Mouse (Mus musculus) brown adipose tissue, adult 24 weeks (tissue): ENCODE results near the gene Rnf180. TPM values are rescaled to one million over a fixed set of nuclear protein-coding genes. Genes with fewer than 3 reads are reported as not detected.

Source experiments
- H3K27ac ChIP-seq: fragments of 200-500 bp; replicated peaks from 2 replicates; pipeline ENCODE4 v1.5.1; 2012; ENCODE audit warnings: low read depth, mild to moderate bottlenecking, low read length
- H3K4me1 ChIP-seq: fragments of 200-500 bp; 2 replicates; pipeline ENCODE4 v1.6.1; 2012; ENCODE audit warnings: low read length, mixed read lengths; ENCODE audit not compliant: control insufficient read depth, insufficient read depth, insufficient read length
- H3K4me3 ChIP-seq: fragments of 200-500 bp; 2 replicates; pipeline ENCODE4 v1.5.1; 2012; ENCODE audit warnings: low read depth, mild to moderate bottlenecking, low read length, moderate library complexity; ENCODE audit not compliant: insufficient read depth
- polyA plus RNA-seq: library from polyadenylated mRNA; stranded (reverse); fragments of >200 nt; gene quantifications from 2 replicates; pipeline ENCODE4 v1.2.4, GENCODE M21; 2012; ENCODE audit not compliant: missing spikeins, insufficient read depth, insufficient read length

Gene Rnf180
- polyA plus RNA-seq, 1 experiment, result not detected

- no peaks in the 10 kb centered on the region for H3K4me1 ChIP-seq
- no peak overlapping the region for H3K27ac ChIP-seq
- no peak overlapping the region for H3K4me3 ChIP-seq
Observed at GRCm38 (mm10) chr13:105279397-105280018, 15.1 kb downstream of the Rnf180 start.

- no peak overlapping the region for H3K4me3 ChIP-seq
- H3K27ac ChIP-seq, result no peak overlapping the region
- no peaks in the 10 kb centered on the region for H3K4me1 ChIP-seq
Observed at GRCm38 (mm10) chr13:105270394-105271094, 24.1 kb downstream of the Rnf180 start.

- H3K4me1 ChIP-seq, result no peaks in the 10 kb centered on the region
- H3K27ac ChIP-seq, result no peak overlapping the region
- H3K4me3 ChIP-seq, result no peak overlapping the region
Observed at GRCm38 (mm10) chr13:105267464-105267863, 27.2 kb downstream of the Rnf180 start.

GRCm38 (mm10) chr13:105266746-105267145 lies 27.9 kb downstream of the Rnf180 start:
- H3K4me3 ChIP-seq, result no peak overlapping the region
- H3K27ac ChIP-seq, result no peak overlapping the region
- no peaks in the 10 kb centered on the region for H3K4me1 ChIP-seq

GRCm38 (mm10) chr13:105256757-105257433 lies 37.7 kb downstream of the Rnf180 start:
- no peak overlapping the region for H3K27ac ChIP-seq
- H3K4me1 ChIP-seq, result no peaks in the 10 kb centered on the region
- no peak overlapping the region for H3K4me3 ChIP-seq

DNA sequence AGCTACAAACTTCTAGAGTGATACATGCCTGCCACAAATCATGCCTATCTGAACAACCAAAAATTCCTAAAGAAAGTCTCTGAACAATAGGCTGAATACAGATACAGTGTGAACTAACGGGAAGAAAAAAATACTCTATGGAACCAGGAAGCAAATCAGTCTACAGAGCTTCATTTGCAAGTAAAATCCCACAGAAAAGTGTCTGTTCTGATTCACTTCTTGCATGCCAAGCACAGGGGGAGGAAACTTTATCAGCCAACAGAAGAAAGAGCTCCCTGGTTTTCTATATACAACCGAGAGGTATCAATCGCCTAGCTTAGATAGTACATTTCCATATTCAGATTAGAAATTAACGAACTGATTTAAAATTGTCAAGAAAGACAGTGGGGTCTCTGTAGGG lies 43.8 kb downstream of the Rnf180 start:
- H3K4me1 ChIP-seq, result no peaks in the 10 kb centered on the region
- H3K4me3 ChIP-seq, result no peak overlapping the region

DNA sequence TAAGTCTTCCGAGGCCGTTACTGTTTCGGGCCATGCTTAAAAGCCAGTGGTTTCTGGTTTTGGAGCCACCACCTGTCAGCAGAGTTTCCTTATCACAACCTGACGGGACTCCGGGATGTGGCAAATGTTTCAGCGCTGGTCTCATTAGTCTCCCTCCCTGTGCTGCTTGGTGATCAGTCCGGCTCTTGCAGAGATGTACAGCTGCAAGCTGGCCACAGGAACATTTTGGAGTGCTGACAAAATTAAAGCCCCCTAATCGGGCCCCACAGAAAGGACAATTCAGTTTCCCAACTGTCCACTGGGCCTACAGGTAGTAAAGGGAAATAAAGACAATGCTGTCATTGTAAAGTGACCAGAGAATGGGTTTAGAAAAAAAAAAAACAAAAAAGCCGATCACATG lies 44.4 kb downstream of the Rnf180 start:
- H3K4me3 ChIP-seq, result no peak overlapping the region
- no peaks in the 10 kb centered on the region for H3K4me1 ChIP-seq
- no peak overlapping the region for H3K27ac ChIP-seq

More for the DNA sequence above, 43.8 kb downstream of the Rnf180 start:
- H3K27ac ChIP-seq, result no peak overlapping the region

DNA sequence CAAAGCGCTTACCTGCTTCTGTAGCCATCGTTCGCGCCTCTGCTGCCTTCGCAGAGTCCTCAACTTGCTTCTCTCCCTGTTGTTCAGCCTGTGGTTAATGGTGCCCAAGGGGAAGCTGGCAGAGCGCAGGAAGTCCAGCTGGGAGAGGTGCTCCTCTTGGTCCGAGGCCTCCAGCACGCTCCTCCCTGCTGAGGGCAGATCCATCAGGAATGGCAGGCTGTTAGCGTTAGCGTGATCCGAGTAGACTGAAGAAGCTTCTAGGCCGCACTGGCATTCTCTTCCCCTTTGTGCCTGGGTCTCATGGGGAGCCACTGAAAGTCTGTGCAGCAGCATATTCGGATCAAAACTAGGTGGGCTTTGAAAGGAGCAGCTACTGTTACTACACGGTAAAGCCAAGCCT lies 45.0 kb downstream of the Rnf180 start:
- Histone ChIP-seq H3K4me1 (no peaks in the 10 kb centered on the region), H3K27ac (no peak overlapping the region), H3K4me3 (no peak overlapping the region)

DNA sequence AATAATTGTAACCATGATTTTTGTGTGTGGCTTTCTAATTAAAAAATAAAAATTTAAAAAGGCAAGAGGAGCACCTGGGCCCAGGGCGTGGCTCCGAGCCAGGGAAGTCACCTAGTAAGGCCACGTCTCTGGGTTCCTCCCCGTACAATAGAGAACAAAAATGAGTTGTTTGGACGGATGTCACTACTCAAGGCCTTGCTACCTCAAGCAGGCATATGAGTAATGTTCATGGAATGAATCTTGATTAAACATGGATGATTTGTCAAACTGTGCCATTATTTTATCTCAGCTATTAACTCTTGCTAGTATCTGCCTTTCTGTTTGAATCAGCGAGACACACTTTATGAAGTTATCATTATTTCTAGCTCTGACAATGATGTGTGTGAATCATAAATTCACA lies 46.9 kb downstream of the Rnf180 start:
- no peak overlapping the region for H3K27ac ChIP-seq
- no peak overlapping the region for H3K4me3 ChIP-seq
- H3K4me1 ChIP-seq, result no peaks in the 10 kb centered on the region

DNA sequence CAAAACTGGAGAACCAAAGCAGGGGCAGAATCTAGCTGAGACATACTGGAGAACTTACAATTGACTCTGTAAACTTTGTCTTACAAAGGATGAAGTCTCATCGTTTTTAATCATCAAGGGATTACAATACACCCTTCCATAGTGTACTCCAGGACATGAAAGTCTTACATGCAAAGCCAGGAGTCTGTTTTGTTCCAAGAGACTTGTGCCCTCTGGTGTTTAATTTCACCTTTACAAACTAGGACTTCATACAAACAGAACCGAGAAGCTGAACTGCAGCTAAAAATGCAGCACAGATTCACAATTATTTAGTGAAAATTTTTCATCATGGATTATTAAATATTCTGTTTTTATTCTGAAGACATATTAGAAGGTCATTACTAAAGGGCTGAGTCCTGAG lies 53.8 kb downstream of the Rnf180 start:
- H3K4me1 ChIP-seq, result no peaks in the 10 kb centered on the region
- no peak overlapping the region for H3K4me3 ChIP-seq
- H3K27ac ChIP-seq, result no peak overlapping the region

- no peak overlapping the region for H3K27ac ChIP-seq
- H3K4me3 ChIP-seq, result no peak overlapping the region
- H3K4me1 ChIP-seq, result no peaks in the 10 kb centered on the region
Observed at GRCm38 (mm10) chr13:105227126-105227525, 67.5 kb downstream of the Rnf180 start.

- H3K27ac ChIP-seq, result no peak overlapping the region
- no peaks in the 10 kb centered on the region for H3K4me1 ChIP-seq
- no peak overlapping the region for H3K4me3 ChIP-seq
Observed at GRCm38 (mm10) chr13:105224048-105224447, 70.6 kb downstream of the Rnf180 start.

DNA sequence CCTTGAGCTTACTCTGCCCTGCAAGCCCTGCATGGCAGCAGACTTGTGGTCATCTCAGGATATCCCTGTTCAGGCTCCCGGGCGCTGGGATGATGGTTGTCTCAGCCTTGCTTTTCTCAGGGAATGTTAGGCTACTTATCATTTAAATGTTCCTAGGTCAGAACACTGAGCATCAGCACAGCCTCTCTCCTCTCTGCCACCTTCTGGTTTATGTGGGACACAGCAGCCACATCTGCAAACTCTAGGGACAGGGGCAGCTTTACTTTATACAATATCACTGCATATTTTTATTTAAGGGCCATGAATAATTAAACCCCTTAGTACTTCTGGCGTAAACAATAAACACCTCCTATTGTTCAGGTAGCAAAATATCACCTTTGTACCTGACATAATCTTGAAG lies 71.5 kb downstream of the Rnf180 start:
- Histone ChIP-seq H3K27ac (no peak overlapping the region), H3K4me1 (no peaks in the 10 kb centered on the region), H3K4me3 (no peak overlapping the region)

DNA sequence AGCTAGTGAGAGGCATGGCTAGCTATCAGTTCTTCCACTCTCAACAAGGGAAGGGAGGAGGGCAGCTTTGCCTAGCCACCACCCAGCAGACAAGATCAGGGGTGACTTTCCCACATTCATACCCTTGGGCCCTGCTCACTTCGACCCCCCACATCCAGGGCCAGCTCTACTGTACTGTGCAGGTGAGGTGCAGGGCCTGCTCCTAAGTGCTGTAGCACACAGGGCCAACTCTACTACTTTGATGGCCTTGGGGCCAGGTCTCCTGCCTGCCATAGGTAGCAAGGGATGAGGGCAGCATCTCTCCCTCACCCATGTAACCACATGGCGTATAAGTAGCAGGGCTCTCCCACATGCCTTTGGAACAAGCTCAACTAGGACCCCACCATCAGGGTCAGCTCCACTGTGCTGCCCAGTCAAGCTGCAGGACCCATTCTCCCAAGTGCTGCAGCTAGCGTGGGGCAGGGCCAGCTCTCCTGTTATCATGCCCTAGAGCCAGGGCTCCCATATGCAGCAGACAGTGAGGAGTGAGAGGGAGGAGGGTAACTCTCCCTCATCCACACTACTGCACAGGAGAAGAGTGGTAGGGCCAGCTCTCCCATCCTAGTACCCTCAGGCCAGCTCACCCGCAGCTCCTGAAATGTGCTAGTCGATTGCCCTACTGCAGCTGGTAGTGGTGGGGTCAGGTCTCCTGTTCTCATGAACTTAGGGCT lies 72.4 kb downstream of the Rnf180 start:
- no peaks in the 10 kb centered on the region for H3K4me1 ChIP-seq
- no peak overlapping the region for H3K27ac ChIP-seq
- no peak overlapping the region for H3K4me3 ChIP-seq

- Histone ChIP-seq H3K4me3 (no peak overlapping the region), H3K27ac (no peak overlapping the region), H3K4me1 (no peaks in the 10 kb centered on the region)
Observed at GRCm38 (mm10) chr13:105210746-105211145, 83.9 kb downstream of the Rnf180 start.
